Mouse (Mus musculus): Measurements from ENCODE around the gene Ccdc47. TPM values are rescaled to one million over a fixed set of nuclear protein-coding genes. Genes with fewer than 3 reads are reported as not detected.
A peak's percentile ranks its signal among the peaks of the same experiment; 100 is the strongest.

Gene Ccdc47
- polyA plus RNA-seq, 2 experiments from 2014 or later: 92.6 to 96.6 TPM

DNA sequence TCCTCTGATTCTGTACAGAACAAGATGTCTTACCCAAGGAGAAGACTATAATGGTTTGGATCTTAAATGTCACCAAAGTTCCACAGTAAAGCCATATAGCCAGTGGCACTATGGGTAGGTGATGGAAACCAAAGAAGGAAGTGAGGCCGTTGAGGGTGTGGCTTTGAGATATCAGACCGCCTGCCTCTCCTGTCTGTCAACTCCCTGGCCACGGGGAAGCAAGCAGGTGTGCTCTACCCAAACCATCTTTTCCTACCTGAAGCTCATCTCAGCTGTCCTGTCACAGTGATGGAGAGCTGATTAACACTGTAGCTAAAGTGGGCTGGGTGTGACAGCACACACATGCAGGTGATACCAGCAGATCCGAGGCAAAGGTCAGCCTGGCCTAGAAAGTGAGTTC lies 17.9 kb downstream of the Ccdc47 start:
- ATAC-seq: no peak

DNA sequence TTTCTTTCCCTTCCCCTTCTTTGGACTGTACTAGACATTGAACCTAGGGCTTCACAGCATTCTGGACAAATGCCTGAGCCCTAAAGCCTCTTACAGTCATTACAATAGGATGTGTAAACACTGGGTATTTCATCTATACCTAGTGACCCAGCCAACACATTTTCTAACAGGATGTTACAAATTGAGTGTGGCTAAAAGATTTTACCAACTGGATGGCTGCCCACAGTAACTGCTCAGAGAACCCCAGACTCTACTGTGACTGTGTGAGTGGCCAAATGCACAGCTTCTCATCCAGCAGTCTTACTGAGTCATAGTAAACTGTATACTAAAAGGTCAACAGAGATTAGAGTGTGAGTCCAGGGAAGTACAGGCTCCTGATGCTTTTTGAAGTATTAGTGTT lies 20.8 kb downstream of the Ccdc47 start:
- no peak for ATAC-seq

- no peak for ATAC-seq
Observed at GRCm38 (mm10) chr11:106194891-106195290, 21.3 kb downstream of the Ccdc47 start.

- ATAC-seq: no peak
Observed at GRCm38 (mm10) chr11:106194155-106194541, 22.0 kb downstream of the Ccdc47 start.

DNA sequence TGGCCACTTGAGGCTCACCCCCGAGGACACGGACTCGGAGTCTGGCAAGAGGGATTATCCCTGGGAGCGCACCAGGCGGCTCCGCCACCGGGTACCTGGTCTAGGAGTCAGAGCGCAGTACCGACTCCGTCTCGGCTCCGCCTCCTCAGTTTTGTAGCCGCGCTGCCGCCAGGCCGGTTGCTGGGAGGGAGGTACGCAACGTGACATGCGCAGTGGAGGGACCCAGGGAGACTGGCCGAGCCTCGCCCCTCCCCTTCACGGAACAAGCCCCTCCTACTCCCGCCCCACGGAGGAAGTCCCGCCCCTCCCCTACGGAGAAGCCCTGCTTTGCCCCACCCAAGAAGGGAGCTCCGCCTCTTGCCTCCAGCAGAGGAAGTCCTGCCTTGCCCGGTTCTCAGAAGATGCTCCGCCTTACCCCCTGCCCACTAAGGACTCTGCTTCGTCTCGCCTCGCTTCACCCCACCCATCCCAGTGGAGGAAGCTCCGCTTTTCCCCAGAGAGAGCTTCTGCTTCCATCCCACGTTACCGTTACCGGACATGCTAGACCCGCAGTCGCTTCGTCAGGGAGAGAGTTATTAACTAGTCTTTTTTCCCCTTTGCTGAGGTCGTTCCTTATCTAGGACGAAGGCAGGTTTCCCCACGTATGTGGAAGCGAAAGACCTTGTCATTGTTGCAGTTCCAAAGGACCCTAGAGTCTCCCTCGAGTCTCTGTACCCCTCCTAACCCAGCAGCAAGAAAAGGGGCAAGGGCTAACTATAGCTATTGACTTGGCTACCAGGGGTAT lies 22.6 kb downstream of the Ccdc47 start:
- ATAC-seq: peak; percentile 90

DNA sequence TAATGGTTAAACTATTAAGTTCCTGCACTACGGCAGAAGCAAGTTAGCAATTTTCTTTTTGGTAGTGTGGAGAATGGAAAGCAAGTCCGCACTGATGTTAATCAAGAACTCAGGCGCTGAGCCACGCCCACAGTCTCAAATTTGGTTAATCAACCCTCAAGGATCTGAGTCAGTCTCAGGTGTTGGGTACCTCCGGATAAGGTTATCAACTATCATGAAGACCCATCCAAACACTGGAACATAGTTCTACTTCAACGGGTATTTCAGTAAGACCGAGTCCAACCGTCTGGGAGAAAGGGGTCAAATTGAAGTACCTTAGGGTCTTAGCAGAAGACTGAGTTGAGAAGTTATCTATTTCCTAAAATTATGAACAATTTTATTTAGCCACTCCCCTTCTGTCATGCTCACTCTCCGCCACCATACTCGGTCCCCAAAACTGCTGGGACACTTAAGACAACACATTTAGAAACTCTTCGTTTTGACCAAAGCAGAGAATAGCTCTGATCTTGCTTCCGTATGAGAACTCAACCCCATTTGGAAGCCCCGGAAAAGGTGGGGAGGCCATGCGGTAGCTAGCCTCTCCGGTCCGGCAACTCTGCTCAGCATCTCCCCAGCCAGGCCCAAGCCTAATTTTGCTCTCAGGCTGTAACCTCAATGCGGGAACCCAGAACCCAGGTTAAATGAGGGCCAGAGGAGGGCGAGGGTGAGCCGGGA lies 23.3 kb downstream of the Ccdc47 start:
- ATAC-seq: peak; percentile 30

DNA sequence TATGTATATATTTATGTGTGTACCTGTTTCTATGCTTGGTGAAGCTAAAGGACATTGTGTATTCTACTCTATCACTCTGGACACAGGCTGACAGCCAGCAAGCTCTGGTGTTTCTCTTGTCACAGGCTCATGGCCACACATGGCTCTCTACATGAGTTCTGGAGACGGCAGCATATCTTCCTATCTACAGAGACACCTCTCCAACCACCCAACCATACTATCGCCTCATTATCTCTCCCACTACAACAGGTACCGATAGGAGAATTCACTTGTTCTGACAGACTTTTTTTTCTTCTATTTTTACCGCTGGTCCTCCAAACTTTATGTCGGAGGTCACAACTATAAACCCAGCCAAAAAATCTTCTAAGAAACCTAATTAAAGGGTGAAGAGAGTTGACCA lies 23.9 kb downstream of the Ccdc47 start:
- ATAC-seq: no peak

GRCm38 (mm10) chr11:106191716-106192115 lies 24.4 kb downstream of the Ccdc47 start:
- no peak for ATAC-seq

GRCm38 (mm10) chr11:106187326-106187725 lies 28.8 kb downstream of the Ccdc47 start:
- ATAC-seq: no peak

- ATAC-seq: no peak
Observed at GRCm38 (mm10) chr11:106180449-106180801, 35.7 kb downstream of the Ccdc47 start.

DNA sequence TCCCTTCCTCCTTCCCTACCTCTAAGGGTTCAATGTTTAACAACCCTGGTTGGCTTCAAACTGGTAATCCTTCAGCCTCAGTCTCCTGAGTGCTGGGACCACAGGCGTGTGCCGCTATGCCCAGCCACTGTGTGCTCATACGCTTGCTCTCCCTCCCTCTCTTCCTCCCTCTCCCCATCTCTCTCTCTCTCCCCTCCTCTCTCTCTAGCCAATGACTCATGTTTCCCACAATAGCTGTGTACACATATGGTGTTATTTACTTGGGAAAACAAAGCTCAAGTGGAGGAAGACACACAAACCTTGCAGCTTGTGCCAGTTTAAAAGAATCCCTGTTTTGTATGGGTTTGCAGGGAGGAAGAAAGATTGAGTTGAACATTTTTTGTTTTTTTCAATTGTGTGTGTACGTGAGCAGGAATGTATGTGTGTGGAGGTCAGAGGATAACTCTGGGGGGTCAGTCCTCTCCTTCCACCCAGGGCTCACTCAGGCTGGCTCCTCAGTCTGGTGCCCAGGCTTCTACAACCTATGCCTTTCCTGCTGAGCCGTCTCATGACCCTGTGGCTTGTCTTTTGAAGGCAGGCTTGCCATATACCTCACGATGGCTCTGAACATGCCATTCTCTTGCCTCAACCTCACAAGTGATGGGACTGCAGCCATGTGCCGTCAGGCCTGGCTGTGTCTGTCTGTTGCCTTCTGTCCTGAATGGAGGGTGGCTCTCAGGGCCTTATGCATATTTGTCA lies 36.3 kb downstream of the Ccdc47 start:
- ATAC-seq: no peak

DNA sequence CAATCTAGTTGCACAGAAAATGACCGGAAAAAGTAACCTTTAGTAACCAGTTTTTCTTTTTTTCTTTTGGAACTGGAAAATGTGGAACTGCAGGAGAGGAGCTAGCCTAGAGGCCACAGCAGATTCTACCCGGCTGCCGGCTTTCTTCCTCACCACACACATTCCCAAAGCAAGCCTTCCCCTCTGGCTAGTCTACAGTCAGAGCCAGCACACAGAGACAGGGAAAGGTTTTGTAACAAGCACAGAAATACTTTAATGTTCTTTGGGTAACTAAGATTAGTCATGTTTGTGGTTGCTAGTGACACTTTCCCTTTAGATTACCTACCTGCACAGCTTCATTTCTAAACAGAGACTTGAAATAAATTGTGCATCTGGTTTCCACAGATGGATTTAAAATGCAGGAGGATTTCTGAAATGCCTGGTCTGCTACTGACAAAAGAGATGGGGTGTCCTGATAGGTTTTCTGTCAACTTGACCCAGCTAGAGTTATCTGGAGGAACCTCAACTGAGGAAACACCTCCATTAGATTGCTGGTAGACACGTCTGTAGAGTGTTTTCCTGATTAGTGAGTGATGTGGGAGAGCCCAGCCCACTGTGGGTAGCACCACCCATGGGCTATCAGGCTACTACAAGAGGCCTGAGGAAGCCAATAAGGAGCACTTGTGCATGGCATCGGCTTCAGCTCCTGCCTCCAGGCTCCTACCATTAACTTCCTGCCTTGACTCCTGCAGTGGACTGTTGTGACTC lies 37.9 kb downstream of the Ccdc47 start:
- no peak for ATAC-seq

DNA sequence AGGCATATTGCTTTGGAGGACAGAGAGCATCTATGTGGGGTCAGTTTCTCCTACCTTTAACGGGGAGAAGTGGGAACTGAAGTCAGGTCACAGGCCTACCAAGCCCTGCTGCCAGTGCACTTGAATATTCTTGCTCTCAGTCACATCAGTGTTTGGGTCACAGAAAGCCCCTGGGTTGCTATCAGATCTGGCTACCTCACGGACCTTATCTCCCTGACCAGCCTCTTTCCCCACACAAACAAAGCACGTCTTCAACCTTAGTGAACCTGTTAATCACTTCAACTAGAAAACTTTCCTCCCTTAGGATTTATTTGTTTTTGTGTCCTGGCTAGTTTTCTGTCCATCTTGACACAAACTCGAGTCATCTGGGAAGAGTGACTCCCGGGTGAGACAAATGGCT lies 39.8 kb downstream of the Ccdc47 start:
- ATAC-seq: no peak

DNA sequence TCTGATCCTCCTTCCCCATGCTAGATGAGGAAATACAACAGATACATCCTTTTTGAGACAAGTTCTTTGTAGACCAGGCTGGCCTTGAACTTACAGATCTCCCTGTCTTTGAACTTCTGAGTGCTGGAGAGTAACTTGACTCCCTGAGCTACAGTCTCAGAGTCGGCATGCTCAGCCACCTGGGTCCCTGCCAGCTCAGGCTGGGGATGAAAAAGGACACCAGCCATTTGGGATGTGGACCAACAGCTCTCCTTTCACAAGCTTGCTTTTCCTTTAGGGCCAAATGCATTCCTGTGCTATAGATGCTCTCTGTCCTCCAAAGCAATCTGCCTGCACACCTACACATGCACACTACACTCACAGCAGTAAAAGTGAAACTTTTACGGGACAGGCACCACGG lies 41.1 kb downstream of the Ccdc47 start:
- ATAC-seq: no peak

- no peak for ATAC-seq
Observed at GRCm38 (mm10) chr11:106174372-106174771, 41.8 kb downstream of the Ccdc47 start.

DNA sequence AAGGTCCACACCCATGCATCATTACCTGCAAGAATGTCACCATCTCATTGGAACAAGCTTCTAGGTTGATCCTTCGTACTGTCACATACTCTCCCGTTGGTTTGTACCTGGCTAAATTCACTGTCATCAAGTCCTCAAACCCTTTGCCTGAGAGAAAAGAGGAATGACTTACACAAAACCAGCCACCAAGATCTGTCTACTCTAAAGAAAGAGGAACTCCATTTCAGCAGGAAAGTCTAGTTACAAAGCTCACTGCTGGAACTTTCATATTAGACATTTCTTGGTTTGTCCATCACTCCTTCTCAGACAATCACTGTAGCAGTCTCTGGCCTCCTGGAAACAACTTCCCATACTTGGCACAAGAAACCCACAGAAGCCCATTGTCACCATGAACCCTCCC lies 42.9 kb downstream of the Ccdc47 start:
- no peak for ATAC-seq

- ATAC-seq: peak; percentile 59
Observed at GRCm38 (mm10) chr11:106170807-106171206, 45.3 kb downstream of the Ccdc47 start.

GRCm38 (mm10) chr11:106167435-106167834 lies 48.7 kb downstream of the Ccdc47 start:
- peak; percentile 84 for ATAC-seq

GRCm38 (mm10) chr11:106164601-106165180 lies 51.5 kb downstream of the Ccdc47 start:
- ATAC-seq: no peak

DNA sequence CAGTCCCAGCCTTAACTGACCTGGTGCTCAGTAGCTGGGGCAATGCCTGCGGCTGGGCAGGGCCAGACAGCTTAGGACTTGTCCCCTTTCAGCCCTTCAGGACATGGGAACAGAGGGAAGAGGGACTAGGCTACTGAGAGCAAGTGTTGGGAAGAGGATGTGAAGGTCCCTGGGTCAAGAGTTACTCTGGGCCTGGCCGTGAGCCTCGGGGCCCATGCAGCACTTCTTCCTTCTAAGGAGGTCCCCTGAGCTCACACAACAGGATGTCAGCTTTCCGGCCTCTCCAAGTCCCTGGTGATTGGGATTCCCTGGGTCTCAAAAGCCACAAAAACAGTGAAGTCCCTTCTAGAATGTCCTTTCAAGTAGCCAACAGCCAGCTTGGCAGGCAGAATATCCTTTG lies 52.6 kb downstream of the Ccdc47 start:
- no peak for ATAC-seq

GRCm38 (mm10) chr11:106162237-106162636 lies 53.9 kb downstream of the Ccdc47 start:
- no peak for ATAC-seq

All from CD4-positive, CD25-positive, alpha-beta regulatory T cell, adult 4 months (primary cell).